Mouse (Mus musculus): ENCODE measurements around the gene Macrod1. TPM values are rescaled to one million over a fixed set of nuclear protein-coding genes. Genes with fewer than 3 reads are reported as not detected.
A peak's percentile ranks its signal among the peaks of the same experiment; 100 is the strongest.

Macrod1 gene
- polyA plus RNA-seq, 1 experiment, result 22.3 TPM

- no peak for DNase-seq (ENCODE audit: extremely low spot score in 1 of 2, low spot score in 1 of 2)
These were observed 80.3 kb downstream of the Macrod1 start for GRCm38 (mm10) chr19:7136714-7137498.

DNA sequence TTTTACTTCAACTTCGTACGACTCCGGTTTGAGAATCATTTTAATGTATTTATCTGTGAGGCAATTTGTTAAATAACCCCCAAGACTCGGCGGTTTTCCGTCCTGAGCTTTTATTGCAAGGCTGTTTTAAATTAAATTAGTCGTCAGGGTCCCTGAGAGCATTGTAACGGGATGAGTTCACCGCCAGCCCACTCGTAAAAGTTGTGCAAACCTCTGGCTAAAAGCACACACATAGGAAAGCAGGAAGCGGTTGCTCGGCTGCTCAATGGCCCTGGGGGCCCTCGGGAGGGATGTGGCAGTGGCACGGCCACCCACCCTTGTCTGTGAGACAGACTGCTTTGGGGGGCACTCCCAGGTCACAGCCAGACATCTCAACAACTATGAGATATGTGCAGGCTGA is 81.7 kb downstream of the Macrod1 start:
- DNase-seq (ENCODE audit: extremely low spot score in 1 of 2, low spot score in 1 of 2), result no peak

DNA sequence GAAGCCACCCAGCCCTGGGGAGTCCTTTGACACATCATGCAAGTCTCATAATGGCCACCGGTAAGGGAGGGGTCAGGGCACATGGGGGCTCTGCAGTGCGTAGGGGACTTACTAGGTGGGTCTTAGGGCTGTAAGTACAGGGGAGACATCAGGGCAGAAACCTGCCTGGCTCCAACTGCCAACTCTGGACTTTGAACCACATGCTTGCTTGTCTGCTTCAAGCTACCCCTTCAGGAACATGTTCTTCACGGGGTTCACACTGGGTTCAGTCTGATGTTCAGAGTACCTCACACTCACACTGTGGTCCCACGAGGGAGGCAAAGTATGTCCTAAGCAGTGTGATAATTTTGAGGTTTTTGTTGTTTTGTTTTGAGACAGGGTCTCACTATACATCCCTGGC is 82.7 kb downstream of the Macrod1 start:
- DNase-seq (ENCODE audit: extremely low spot score in 1 of 2, low spot score in 1 of 2), result no peak

DNA sequence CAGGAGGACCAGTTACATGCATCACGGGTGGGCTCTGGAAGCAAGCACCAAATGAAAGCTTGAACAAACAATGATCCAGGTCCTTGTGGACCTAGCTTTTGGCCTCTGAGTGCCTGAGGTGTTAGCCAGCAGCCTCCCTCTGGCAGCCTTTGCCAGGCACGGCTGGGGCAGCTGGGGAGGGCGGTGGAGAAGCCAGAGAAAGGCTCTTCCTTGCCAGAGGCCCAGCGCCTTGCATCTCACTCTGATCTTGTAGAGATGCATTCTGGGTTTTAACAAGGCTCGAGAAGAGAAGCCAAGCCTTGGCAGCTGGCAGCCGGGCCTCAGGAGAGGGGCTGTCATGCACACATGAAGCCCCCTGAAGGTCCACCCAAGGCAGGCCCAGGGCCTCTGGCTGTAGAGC is 83.8 kb downstream of the Macrod1 start:
- no peak for DNase-seq (ENCODE audit: extremely low spot score in 1 of 2, low spot score in 1 of 2)

GRCm38 (mm10) chr19:7140856-7141421 is 84.3 kb downstream of the Macrod1 start:
- DNase-seq (ENCODE audit: extremely low spot score in 1 of 2, low spot score in 1 of 2), result peak in 1 of 2 experiments; percentile 67

DNA sequence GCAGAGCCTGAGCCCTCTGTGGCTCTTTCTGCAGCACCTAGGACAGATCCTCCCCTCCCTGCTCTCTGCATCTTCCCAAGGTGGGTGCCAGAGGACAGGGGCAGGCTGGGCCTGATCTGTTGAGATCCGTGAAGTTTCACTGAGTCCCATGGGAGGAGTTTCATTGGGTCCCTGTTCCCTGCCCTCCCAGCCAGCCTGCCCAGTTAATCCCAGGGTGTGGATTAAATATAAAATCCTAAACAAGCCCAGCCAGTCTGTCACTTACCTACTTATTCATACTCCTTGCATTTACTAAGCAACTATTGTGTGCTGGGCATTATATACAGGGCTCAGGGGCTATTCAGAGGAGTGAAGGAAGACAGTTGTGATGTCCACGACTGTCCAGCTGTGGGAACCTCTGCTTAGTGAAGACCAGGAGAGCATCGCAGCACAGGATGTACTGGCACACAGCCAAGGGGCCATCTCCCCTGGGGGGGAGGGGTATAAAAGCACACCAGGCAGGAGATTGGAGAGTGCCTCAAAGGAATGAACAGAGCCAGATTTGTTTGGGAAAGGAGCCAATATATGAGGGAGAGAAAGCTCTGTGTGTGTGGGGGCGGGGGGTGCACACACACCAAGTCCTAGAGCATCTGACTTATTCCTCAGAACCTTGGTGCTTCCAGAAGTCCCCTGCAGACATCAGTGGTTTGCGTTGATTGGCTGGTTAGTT is 85.8 kb downstream of the Macrod1 start:
- DNase-seq (ENCODE audit: extremely low spot score in 1 of 2, low spot score in 1 of 2), result no peak

- peak in 1 of 2 experiments; percentile 83 for DNase-seq (ENCODE audit: extremely low spot score in 1 of 2, low spot score in 1 of 2)
These were observed 87.2 kb downstream of the Macrod1 start for GRCm38 (mm10) chr19:7143854-7144253.

DNA sequence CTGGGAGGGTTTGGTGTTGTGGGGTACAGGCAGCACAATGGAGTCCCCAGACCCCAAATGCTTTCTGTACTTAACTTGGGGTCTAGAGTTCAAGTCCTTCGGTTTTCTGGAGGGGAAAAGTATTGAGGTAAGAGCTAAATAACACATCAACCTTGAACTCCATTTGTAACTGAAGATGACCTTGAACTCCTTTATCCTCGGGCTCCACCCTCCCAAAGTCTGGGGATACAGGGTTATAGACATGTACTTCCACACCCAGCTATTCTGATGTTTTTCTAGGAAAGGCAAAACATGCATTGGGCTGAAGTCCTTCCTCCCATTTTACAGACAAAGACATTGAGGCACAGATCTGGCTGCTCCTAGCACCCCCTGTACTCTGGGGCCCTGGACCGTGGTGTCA is 87.8 kb downstream of the Macrod1 start:
- no peak for DNase-seq (ENCODE audit: extremely low spot score in 1 of 2, low spot score in 1 of 2)

DNA sequence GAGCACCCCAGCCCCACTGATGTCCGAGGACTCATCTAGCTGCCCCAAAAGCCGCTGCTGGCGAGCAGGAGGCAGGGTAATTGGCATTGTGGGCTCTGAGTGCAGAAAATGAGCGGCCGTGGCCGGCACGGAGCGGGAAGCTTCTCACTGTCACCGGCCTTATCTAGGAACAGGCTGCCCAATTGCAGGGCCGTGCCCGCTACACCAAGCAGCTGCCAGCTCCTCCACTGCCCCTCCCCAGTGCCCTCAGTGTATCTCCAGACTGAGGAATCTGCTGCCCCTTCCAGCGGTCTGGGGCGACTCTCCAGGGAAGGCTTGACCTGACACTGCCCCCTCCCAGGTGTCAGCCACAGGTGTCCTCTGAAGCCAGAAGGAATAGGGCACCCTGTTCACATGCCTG is 89.8 kb downstream of the Macrod1 start:
- no peak for DNase-seq (ENCODE audit: extremely low spot score in 1 of 2, low spot score in 1 of 2)

DNA sequence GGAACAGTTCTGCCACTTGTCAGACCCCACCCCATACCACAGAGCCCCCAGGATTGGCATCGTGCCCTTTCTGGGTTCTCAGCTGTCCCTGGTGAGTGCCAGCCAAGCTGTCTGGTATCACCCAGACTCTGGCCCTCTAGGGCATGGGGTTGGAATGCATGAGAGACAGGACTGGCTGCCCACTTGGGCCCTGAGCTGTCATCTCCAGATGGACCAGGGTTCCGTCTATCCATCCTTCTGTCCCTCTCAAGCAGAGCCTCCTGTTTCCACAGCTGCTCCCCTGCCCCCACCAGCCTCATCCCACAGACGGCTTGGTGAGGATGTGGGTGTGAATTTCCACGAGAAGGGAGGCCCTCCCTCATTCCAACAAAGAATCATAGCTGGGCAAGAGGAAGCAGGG is 91.5 kb downstream of the Macrod1 start:
- peak in 1 of 2 experiments; percentile 73 for DNase-seq (ENCODE audit: extremely low spot score in 1 of 2, low spot score in 1 of 2)

- DNase-seq (ENCODE audit: extremely low spot score in 1 of 2, low spot score in 1 of 2), result no peak
These were observed 92.0 kb downstream of the Macrod1 start for GRCm38 (mm10) chr19:7148541-7149085.

GRCm38 (mm10) chr19:7149158-7149685 is 92.6 kb downstream of the Macrod1 start:
- no peak for DNase-seq (ENCODE audit: extremely low spot score in 1 of 2, low spot score in 1 of 2)

DNA sequence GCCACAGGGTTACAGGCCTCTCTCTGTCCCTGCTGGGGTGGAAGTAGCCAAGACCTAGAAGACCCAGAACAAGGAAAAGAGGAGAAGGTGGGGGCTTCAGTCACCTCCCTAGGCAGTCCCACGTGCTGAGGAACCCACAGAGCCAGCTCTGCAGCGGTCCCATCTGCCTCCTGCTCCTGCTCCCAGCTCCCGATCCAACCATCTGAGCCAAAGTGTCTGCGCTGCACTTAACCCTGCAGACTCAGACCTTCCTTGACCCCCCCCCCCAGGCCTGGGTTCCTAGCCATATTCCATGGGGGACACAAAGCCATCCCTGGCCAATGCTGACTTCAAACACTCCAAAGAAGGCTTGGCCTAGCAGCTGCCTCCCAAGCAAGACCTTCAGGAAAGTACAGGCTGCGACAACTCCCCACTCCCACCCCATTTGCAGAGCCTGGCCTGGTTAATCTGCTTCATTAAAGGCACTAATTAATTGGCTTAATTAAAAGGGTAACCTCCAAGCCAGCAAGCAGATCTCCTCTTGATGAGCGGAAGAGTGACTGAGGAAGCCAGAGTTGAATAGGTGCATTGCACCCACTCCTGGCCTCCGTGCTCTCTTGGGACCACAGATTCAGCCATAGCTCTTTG is 94.8 kb downstream of the Macrod1 start:
- no peak for DNase-seq (ENCODE audit: extremely low spot score in 1 of 2, low spot score in 1 of 2)

DNA sequence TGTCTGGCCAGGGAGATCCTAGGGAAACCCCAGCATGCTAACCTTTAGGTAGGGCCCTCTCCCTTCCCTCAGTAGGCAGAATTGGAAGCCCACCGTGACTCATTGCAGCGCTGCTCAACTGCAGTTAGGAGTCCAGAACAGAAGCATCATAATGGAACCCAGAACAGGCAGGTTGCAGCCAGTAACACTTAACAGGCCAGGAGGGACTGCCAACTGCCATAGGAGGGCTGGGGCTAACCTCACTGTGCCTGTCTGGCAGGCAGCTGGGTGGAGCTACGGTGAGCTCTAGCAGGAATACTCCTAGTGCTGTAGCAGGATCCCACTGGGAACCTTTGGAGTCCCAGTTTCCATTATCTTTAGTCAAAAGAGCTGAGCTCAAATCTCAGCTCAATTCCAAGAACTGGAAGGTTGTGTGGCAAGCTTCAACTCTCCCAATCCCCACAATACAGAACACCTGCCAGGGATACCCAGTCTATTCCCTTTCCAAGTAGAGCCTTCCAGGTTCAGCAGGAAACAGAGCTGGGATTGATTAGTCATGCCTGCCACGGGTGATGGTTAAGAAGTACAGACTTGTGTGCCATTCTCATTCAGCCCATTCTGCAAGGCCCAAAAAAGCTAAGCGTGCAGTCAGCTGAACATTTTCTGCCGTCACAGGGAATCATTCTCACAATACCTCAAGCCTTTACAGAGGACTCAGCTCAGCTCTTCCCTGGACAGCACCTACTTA is 95.5 kb downstream of the Macrod1 start:
- DNase-seq (ENCODE audit: extremely low spot score in 1 of 2, low spot score in 1 of 2), result no peak

DNA sequence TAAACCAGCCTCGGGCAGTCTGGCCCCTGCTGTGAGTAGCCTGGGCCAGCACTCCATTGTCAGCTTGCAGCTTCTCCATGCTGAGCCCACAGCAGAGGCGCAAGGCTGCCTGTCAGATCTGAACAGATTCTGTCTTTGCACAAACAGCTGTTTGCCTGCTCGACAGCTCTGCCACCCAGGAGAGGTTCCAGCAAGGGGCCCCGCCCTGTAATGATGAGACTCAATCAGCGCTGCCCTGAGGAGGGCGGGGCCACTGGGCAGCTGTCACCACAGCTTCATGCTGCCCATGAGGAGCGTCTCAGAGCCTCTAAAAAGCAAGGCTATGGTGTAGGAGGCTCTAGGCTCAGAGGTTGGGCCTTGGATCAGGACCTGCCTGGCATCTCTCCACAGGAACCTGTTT is 96.6 kb downstream of the Macrod1 start:
- DNase-seq (ENCODE audit: extremely low spot score in 1 of 2, low spot score in 1 of 2), result no peak

DNA sequence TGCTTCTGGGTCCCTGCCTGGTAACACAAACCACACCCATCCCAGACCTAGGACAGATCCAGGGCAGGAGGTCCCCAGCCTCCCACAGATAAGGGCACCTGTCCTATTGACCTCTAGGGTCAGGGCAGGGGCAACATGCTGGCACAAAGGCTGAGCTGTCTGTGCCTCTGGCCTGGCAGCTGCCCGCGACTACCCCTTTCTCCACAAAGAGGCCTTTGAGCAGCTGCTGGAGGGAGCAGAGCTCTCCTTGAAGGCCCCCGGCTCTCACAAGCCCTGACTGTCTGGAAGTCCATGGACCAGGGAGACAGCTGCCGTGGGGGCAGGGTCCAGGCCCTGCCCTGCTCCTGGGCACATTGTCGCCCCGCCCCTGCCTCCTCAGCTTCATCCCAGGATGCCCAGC is 98.6 kb downstream of the Macrod1 start:
- no peak for DNase-seq (ENCODE audit: extremely low spot score in 1 of 2, low spot score in 1 of 2)

- DNase-seq (ENCODE audit: extremely low spot score in 1 of 2, low spot score in 1 of 2), result no peak
These were observed 101.1 kb downstream of the Macrod1 start for GRCm38 (mm10) chr19:7157734-7158133.

GRCm38 (mm10) chr19:7160151-7160906 is 103.7 kb downstream of the Macrod1 start:
- DNase-seq (ENCODE audit: extremely low spot score in 1 of 2, low spot score in 1 of 2), result peak in 1 of 2 experiments; percentile 62

- no peak for DNase-seq (ENCODE audit: extremely low spot score in 1 of 2, low spot score in 1 of 2)
These were observed 104.5 kb downstream of the Macrod1 start for GRCm38 (mm10) chr19:7161064-7161463.

Measured in frontal cortex, adult 2 months (tissue).